Mouse (Mus musculus): ENCODE data around the gene Vps13d. TPM values are rescaled to one million over a fixed set of nuclear protein-coding genes. Genes with fewer than 3 reads are reported as not detected.

Vps13d gene
- polyA plus RNA-seq, 1 experiment from 2014 or later = 3.5 TPM

DNA sequence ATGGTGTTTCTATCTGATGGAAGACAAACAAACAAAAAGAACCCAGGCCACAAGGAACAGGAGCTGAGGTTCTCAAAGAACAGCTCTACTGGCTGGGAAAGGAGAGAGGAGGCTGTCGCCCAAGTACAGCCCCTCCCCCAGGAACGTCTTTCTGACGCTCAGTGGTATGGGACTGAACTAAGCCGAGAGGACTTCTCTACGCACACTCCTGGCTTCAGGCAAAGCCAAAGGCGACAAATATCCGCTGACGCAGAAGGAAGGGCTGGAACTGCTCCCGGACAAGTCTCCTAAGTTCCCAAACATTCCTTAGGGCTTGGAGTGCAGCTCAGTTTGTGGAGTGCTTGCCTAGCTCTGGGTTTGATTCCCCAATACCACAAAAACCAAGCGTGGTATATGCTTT is 264.4 kb downstream of the Vps13d start:
- no peak overlapping the region for H3K4me3 ChIP-seq
- 0 out of 2 replicates have a peak, but pooled peaks cover 8% of the 10 kb centered on the region for H3K27me3 ChIP-seq (replicated peaks)
- H3K27ac ChIP-seq = no peak overlapping the region
- ATAC-seq = peak; percentile 40; the same call in 1 of the 2 replicates
- no peak overlapping the region for H3K9ac ChIP-seq
- peaks cover 21% of the 10 kb centered on the region for H3K36me3 ChIP-seq
- 22% methylated on average over 10 of the region's 10 CpGs for WGBS (ENCODE audit: insufficient replicate concordance)
- peaks cover 11% of the 10 kb centered on the region; the same call in 1 of the 2 replicates for H3K4me1 ChIP-seq
- H3K4me2 ChIP-seq = no peak overlapping the region; the same call in 1 of the 2 replicates
- H3K9me3 ChIP-seq (replicated peaks) = no peaks in the 10 kb centered on the region

DNA sequence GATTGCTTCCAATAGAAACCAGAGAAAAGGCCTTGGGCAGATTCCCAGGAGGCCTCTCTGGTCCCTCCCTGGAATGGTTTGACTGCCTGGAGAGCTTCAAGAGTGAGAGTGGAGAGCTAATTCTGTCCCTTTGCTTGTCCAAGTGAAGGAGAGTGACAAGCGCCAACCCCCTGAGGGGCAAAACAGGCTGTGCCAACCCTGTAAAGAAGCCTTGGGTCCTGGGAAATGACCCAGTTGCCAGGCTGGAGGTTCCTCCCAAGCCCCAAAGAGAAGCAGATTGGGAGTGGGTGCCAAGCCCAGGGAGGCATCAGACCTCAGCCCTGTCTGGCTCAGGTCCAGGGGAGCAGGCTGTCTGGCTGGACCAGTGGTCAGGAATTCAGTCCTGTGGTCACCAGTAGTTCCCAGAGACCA is 265.0 kb downstream of the Vps13d start:
- no peak overlapping the region for H3K9ac ChIP-seq
- H3K9me3 ChIP-seq (replicated peaks) = no peaks in the 10 kb centered on the region
- H3K4me2 ChIP-seq = no peak overlapping the region
- no peak for ATAC-seq
- 83% methylated on average over 1 of the region's 1 CpGs for WGBS (ENCODE audit: insufficient replicate concordance)
- no peak overlapping the region for H3K27ac ChIP-seq
- no peak overlapping the region for H3K4me3 ChIP-seq
- peaks cover 21% of the 10 kb centered on the region for H3K36me3 ChIP-seq
- H3K4me1 ChIP-seq = peaks cover 11% of the 10 kb centered on the region; the same call in 1 of the 2 replicates
- H3K27me3 ChIP-seq (replicated peaks) = 0 out of 2 replicates have a peak, but pooled peaks cover 8% of the 10 kb centered on the region

DNA sequence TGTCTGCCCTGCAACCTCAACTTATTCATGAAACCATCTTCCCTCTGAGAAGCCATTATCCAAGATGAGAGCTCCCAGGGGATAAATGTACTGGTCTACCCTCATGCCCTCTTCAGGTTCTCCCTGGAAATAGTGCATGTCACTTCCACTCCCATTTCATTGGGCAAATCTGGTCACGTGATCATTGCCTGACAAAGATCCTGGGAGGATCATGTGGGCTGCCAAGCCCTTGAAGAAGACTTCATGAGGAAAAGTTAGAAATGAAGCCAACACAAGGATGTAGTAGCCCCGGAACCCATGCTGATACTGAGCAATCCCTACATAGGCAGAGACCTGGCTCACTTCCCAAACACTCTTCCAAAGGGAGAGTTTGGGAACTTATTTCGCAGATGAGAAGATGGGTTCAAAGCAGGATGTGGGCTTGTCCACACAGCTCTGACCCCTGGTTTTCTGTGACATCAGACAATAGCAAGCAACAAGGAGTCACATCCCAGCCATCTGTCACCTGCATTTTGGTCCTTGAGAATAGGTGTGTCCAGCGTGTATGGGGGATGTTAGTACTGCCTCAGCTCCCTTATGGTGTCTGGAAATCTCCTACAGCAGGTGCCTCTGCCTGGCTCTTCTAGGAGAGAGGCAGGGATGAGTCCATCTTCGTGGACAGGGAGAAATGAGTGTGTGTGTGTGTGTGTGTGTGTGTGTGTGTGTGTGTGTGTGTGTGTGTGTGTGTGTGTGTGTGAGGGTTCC is 265.9 kb downstream of the Vps13d start:
- H3K27ac ChIP-seq = no peak overlapping the region
- no peak for ATAC-seq
- H3K9me3 ChIP-seq (replicated peaks) = no peaks in the 10 kb centered on the region
- no peak overlapping the region for H3K4me2 ChIP-seq
- H3K9ac ChIP-seq = no peak overlapping the region
- H3K27me3 ChIP-seq (replicated peaks) = 0 out of 2 replicates have a peak, but pooled peaks cover 8% of the 10 kb centered on the region
- H3K4me3 ChIP-seq = no peak overlapping the region
- WGBS (ENCODE audit: insufficient replicate concordance) = 66% methylated on average over 5 of the region's 5 CpGs
- H3K4me1 ChIP-seq = peaks cover 11% of the 10 kb centered on the region; the same call in 1 of the 2 replicates
- H3K36me3 ChIP-seq = peaks cover 21% of the 10 kb centered on the region

Other genes with a start within 250 kb of the Vps13d start
- gene Tnfrsf1b, start 51.9 kb upstream of the Vps13d start, polyA plus RNA-seq (2016; fragmentation: Nextera tagmentation; extraction: Ambion mirVana) = 4.9 TPM in 2 replicates
- gene Tnfrsf8, start 120.2 kb upstream of the Vps13d start, polyA plus RNA-seq (2016; fragmentation: Nextera tagmentation; extraction: Ambion mirVana) = not detected in 2 replicates